Mouse (Mus musculus) hindbrain, embryonic 14.5 days (tissue): ENCODE results near the gene Inpp5e. TPM values are rescaled to one million over a fixed set of nuclear protein-coding genes. Genes with fewer than 3 reads are reported as not detected.
A peak's percentile ranks its signal among the peaks of the same experiment; 100 is the strongest.

Experiments
- ATAC-seq: fragments of 200-750 bp; cut with Nextera tagmentation; 2 replicates; pipeline ENCODE4 v1.8.0; 2017; ENCODE audit warnings: moderate number of reproducible peaks, mild to moderate bottlenecking, moderate TSS enrichment, moderate library complexity; ENCODE audit not compliant: low FRiP score
- DNase-seq: peaks from one replicate; pipeline ENCODE4 v3.0.0-alpha.2; 2015; ENCODE audit warnings: low spot score
- H3K27ac ChIP-seq: fragments of 300-500 bp; sonication (generic); 2 replicates; pipeline ENCODE4 v1.5.1; 2014; ENCODE audit warnings: mild to moderate bottlenecking, moderate library complexity
- H3K27me3 ChIP-seq: fragments of 300-500 bp; sonication (generic); 2 replicates; pipeline ENCODE4 v1.6.1; 2014; ENCODE audit warnings: mild to moderate bottlenecking, low read length, mixed read lengths; ENCODE audit not compliant: control insufficient read depth, insufficient read depth
- H3K36me3 ChIP-seq: fragments of 300-500 bp; sonication (generic); replicated peaks from 2 replicates; pipeline ENCODE4 v1.6.1; 2014; ENCODE audit not compliant: control insufficient read depth, insufficient read depth
- H3K4me1 ChIP-seq: fragments of 300-500 bp; sonication (generic); replicated peaks from 2 replicates; pipeline ENCODE4 v1.6.1; 2014; ENCODE audit warnings: antibody characterized with exemption, low read length, mixed read lengths; ENCODE audit not compliant: control insufficient read depth, insufficient read depth
- H3K4me2 ChIP-seq: fragments of 300-500 bp; sonication (generic); replicated peaks from 2 replicates; pipeline ENCODE4 v1.6.1; 2014; ENCODE audit warnings: mild to moderate bottlenecking, moderate library complexity
- H3K4me3 ChIP-seq: fragments of 300-500 bp; sonication (generic); replicated peaks from 2 replicates; pipeline ENCODE4 v1.5.1; 2014; ENCODE audit warnings: mild to moderate bottlenecking, low read length
- H3K9ac ChIP-seq: fragments of 300-500 bp; sonication (generic); 2 replicates; pipeline ENCODE4 v1.6.1; 2014
- H3K9me3 ChIP-seq: fragments of 300-500 bp; sonication (generic); 2 replicates; pipeline ENCODE4 v1.6.1; 2016; ENCODE audit warnings: low read length; ENCODE audit not compliant: control insufficient read depth
- WGBS: fragments of 180-500 bp; shearing (Covaris S2); extraction: QIAGEN DNeasy Blood & Tissue Kit; methylation state at CpG from one replicate; pipeline ENCODE4 v1.1.7; 2014; 5-methylcytosine and 5-hydroxymethylcytosine counted together
- polyA plus RNA-seq: library from polyadenylated mRNA; unstranded; fragments of >200 nt; fragmentation: Nextera tagmentation; extraction: Ambion mirVana; gene quantifications from 2 replicates; pipeline ENCODE4 v1.2.1, GENCODE M21; 2014

The Inpp5e gene
- polyA plus RNA-seq, 1 experiment from 2014 or later, result 22.1 TPM

GRCm38 (mm10) chr2:26380131-26380771, 28.8 kb downstream of the Inpp5e start, which contains the start of gene Snapc4:
Gene Snapc4, minus strand, starts transcription at chr2:26380653.
- peaks cover 63% of the 10 kb centered on the region for H3K36me3 ChIP-seq
- peak within 1 kb of the TSS; percentile 81 for H3K9ac ChIP-seq
- no peaks in the 10 kb centered on the region for H3K27me3 ChIP-seq
- peak within 1 kb of the TSS; percentile 94 for H3K4me2 ChIP-seq
- H3K4me1 ChIP-seq, result peaks cover 7% of the 10 kb centered on the region
- H3K27ac ChIP-seq, result peak within 1 kb of the TSS; percentile 33; the same call in 1 of the 2 replicates
- DNase-seq (peak; percentile 83), ATAC-seq (peak; percentile 96)
- H3K4me3 ChIP-seq, result peak within 1 kb of the TSS; percentile 84
- H3K9me3 ChIP-seq, result no peaks in the 10 kb centered on the region
- under 1% methylated on average over 38 of the region's 38 CpGs for WGBS

GRCm38 (mm10) chr2:26372396-26372795, 36.6 kb downstream of the Inpp5e start:
- no peaks in the 10 kb centered on the region for H3K4me1 ChIP-seq
- H3K36me3 ChIP-seq, result peaks cover 100% of the 10 kb centered on the region
- ATAC-seq, result no peak
- H3K9ac ChIP-seq, result no peak overlapping the region
- 97% methylated on average over 8 of the region's 8 CpGs for WGBS
- H3K4me2 ChIP-seq, result no peak overlapping the region
- H3K27ac ChIP-seq, result no peak overlapping the region
- no peaks in the 10 kb centered on the region for H3K27me3 ChIP-seq
- no peak for DNase-seq
- H3K9me3 ChIP-seq, result no peaks in the 10 kb centered on the region
- no peak overlapping the region for H3K4me3 ChIP-seq

- H3K36me3 ChIP-seq, result peaks cover 100% of the 10 kb centered on the region
- H3K4me1 ChIP-seq, result no peaks in the 10 kb centered on the region
- DNase-seq (no peak), ATAC-seq (no peak)
- WGBS, result 89% methylated on average over 1 of the region's 1 CpGs
- no peak overlapping the region for H3K27ac ChIP-seq
- H3K9me3 ChIP-seq, result no peaks in the 10 kb centered on the region
- H3K27me3 ChIP-seq, result no peaks in the 10 kb centered on the region
- H3K4me2 ChIP-seq, result no peak overlapping the region
- H3K4me3 ChIP-seq, result no peak overlapping the region
- no peak overlapping the region for H3K9ac ChIP-seq
Measured at GRCm38 (mm10) chr2:26368572-26368971, 40.4 kb downstream of the Inpp5e start.

- Histone ChIP-seq H3K9me3 (no peaks in the 10 kb centered on the region), H3K27ac (no peak overlapping the region), H3K9ac (no peak overlapping the region), H3K27me3 (no peaks in the 10 kb centered on the region), H3K4me2 (no peak overlapping the region), H3K4me1 (no peaks in the 10 kb centered on the region), H3K4me3 (no peak overlapping the region), H3K36me3 (peaks cover 99% of the 10 kb centered on the region)
- no peak for ATAC-seq
- no peak for DNase-seq
- WGBS, result 94% methylated on average over 6 of the region's 6 CpGs
Measured at GRCm38 (mm10) chr2:26367911-26368310, 41.1 kb downstream of the Inpp5e start.

GRCm38 (mm10) chr2:26364738-26365465, 44.1 kb downstream of the Inpp5e start:
- Histone ChIP-seq H3K27ac (no peak overlapping the region), H3K27me3 (no peaks in the 10 kb centered on the region), H3K4me3 (no peak overlapping the region), H3K9me3 (no peaks in the 10 kb centered on the region), H3K36me3 (peaks cover 80% of the 10 kb centered on the region), H3K4me1 (no peaks in the 10 kb centered on the region), H3K9ac (no peak overlapping the region), H3K4me2 (no peak overlapping the region)
- DNase-seq (no peak), ATAC-seq (no peak)
- WGBS, result 87% methylated on average over 10 of the region's 10 CpGs

GRCm38 (mm10) chr2:26363481-26363880, 45.5 kb downstream of the Inpp5e start:
- no peak for ATAC-seq
- Histone ChIP-seq H3K27ac (no peak overlapping the region), H3K4me1 (no peaks in the 10 kb centered on the region), H3K27me3 (no peaks in the 10 kb centered on the region), H3K9ac (no peak overlapping the region), H3K36me3 (peaks cover 65% of the 10 kb centered on the region), H3K4me2 (no peak overlapping the region), H3K4me3 (no peak overlapping the region), H3K9me3 (no peaks in the 10 kb centered on the region)
- 92% methylated on average over 5 of the region's 5 CpGs for WGBS
- no peak for DNase-seq

GRCm38 (mm10) chr2:26362991-26363390, 46.0 kb downstream of the Inpp5e start:
- no peaks in the 10 kb centered on the region for H3K27me3 ChIP-seq
- H3K27ac ChIP-seq, result no peak overlapping the region
- H3K9me3 ChIP-seq, result no peaks in the 10 kb centered on the region
- DNase-seq (no peak), ATAC-seq (no peak)
- no peak overlapping the region for H3K4me3 ChIP-seq
- H3K4me2 ChIP-seq, result no peak overlapping the region
- H3K36me3 ChIP-seq, result peaks cover 61% of the 10 kb centered on the region
- 87% methylated on average over 5 of the region's 5 CpGs for WGBS
- no peak overlapping the region for H3K9ac ChIP-seq
- no peaks in the 10 kb centered on the region for H3K4me1 ChIP-seq

- 61% methylated on average over 3 of the region's 3 CpGs for WGBS
- Histone ChIP-seq H3K4me1 (no peaks in the 10 kb centered on the region), H3K27me3 (no peaks in the 10 kb centered on the region), H3K9me3 (no peaks in the 10 kb centered on the region), H3K9ac (no peak within 1 kb of the TSS), H3K27ac (no peak within 1 kb of the TSS), H3K4me2 (no peak within 1 kb of the TSS), H3K4me3 (no peak within 1 kb of the TSS), H3K36me3 (peaks cover 38% of the 10 kb centered on the region)
- ATAC-seq (no peak), DNase-seq (no peak)
Measured at GRCm38 (mm10) chr2:26360772-26361171, 48.2 kb downstream of the Inpp5e start, which contains the start of gene Card9. Gene Card9, minus strand, starts transcription at chr2:26360918.

GRCm38 (mm10) chr2:26359983-26360382, 49.0 kb downstream of the Inpp5e start:
- Histone ChIP-seq H3K9me3 (no peaks in the 10 kb centered on the region), H3K4me1 (no peaks in the 10 kb centered on the region), H3K4me2 (no peak overlapping the region), H3K4me3 (no peak overlapping the region), H3K36me3 (peaks cover 31% of the 10 kb centered on the region), H3K27ac (no peak overlapping the region), H3K9ac (no peak overlapping the region), H3K27me3 (no peaks in the 10 kb centered on the region)
- ATAC-seq (no peak), DNase-seq (no peak)
- 88% methylated on average over 6 of the region's 6 CpGs for WGBS
